Mouse (Mus musculus) lung, adult 2 months (tissue): Measurements from ENCODE around the gene Mcm8.

Experiments
- CTCF ChIP-seq: fragments of 200-500 bp; IDR thresholded peaks from 2 replicates; pipeline ENCODE4 v1.5.1; 2011; ENCODE audit warnings: mild to moderate bottlenecking, low read length, control low read depth; ENCODE audit not compliant: insufficient read depth
- POLR2A ChIP-seq: fragments of 200-500 bp; IDR thresholded peaks from 2 replicates; pipeline ENCODE4 v1.6.1; 2011; ENCODE audit warnings: low read depth, mild to moderate bottlenecking, control low read depth, low read length, borderline replicate concordance; ENCODE audit errors: extremely low read depth

GRCm38 (mm10) chr2:132869682-132870081 is 53.7 kb downstream of the Mcm8 start:
- TF ChIP-seq CTCF = no peak
- no peak for TF ChIP-seq POLR2A
